Mouse (Mus musculus) brown adipose tissue, adult 24 weeks (tissue): ENCODE measurements around the gene Klf9. TPM values are rescaled to one million over a fixed set of nuclear protein-coding genes. Genes with fewer than 3 reads are reported as not detected.

Experiments used
- H3K27ac ChIP-seq: fragments of 200-500 bp; replicated peaks from 2 replicates; pipeline ENCODE4 v1.5.1; 2012; ENCODE audit warnings: low read depth, mild to moderate bottlenecking, low read length
- H3K4me1 ChIP-seq: fragments of 200-500 bp; 2 replicates; pipeline ENCODE4 v1.6.1; 2012; ENCODE audit warnings: low read length, mixed read lengths; ENCODE audit not compliant: control insufficient read depth, insufficient read depth, insufficient read length
- H3K4me3 ChIP-seq: fragments of 200-500 bp; 2 replicates; pipeline ENCODE4 v1.5.1; 2012; ENCODE audit warnings: low read depth, mild to moderate bottlenecking, low read length, moderate library complexity; ENCODE audit not compliant: insufficient read depth
- polyA plus RNA-seq: library from polyadenylated mRNA; stranded (reverse); fragments of >200 nt; gene quantifications from 2 replicates; pipeline ENCODE4 v1.2.4, GENCODE M21; 2012; ENCODE audit not compliant: missing spikeins, insufficient read depth, insufficient read length

Gene Klf9
- polyA plus RNA-seq, 1 experiment, result 61.4 TPM

DNA sequence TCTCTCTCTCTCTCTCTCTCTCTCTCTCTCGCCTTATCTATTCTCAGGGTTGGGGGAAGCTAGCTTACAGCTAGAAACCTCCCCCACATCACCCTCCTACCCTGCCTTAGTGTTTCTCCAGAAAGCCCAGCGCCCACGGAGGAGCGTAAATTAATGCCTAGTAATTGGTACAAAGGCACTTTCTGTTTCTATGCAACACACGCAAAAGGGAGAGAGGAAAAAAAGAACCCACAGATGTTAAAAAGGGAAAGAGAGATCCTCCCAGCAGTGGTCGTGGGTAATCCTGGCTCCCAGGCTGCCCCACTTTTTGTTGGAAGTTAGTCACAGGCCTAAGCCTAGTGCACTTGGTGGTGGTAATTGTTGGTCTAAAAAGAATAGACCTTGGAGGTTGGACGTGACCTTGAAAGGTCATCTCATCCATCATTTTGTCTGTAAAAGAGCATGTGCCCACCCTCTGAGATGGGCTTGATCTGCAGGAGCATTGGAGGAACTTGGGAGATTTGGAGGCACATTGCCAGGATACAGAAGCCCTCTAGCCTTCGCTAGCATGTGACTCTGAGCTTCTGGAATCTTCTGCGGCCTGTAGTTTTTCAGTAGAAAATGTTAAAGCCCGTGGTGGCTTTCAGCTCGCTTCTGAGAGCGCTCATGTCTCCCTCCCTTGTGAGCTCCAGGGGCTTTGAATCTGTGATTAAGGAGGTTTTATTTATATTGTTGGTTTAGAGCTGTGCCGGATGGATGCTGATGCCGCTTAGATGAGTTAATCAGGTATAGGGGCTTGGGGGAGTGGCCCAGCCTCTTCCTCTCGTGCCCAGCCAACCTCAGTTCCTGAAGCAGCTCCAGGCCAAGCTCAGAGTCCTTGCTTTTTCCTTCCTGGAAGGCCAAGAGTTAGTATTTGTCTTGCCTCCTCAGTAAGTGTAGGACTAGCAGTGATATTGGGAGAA, 6.3 kb downstream of the Klf9 start:
- peaks cover 58% of the 10 kb centered on the region for H3K4me1 ChIP-seq
- peak overlapping the region; percentile 54 for H3K27ac ChIP-seq
- no peak overlapping the region for H3K4me3 ChIP-seq

DNA sequence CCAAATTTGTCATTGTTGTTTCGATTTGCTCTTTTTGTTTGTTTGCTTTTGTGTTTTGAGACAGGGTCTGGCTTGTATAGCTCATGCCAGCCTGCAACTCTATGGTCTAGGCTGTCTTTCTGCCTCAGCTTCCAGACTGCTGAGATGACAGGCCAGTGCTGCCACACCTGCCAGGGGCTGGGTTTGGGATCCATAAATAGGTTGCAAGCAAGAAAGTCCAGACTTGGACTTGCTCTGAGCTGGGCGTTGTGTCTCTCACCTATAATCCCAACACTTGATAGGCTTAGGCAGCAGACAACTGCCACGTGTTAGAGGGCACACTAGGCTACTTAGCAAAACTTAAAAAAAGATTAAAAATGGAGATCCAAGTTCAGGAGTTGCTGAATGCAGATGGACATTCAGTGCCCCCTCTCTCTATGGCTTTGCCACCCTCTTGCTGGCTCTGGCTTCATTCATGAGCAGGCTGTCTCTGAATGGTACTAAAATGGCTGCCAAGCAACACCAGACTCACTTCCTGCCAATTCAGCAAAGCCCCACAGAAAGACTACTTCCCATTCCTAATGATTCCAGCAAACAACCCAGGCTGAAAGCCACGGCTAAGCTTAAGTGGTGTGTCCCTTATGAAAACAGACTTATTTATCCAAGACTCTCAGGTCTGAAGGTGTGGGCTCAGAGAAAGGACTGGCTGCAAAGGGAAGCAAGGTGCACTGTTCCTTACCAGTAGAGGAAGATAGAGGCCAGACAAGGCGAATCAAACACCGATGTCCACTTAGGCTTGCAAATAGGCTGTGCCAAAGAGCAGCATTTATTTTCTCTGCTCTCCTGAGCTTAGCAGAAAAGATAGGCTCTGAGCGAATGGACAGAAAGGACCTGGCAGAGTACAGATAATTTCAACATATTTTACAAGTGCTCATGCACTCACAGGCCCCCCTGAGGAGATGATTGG, 8.7 kb downstream of the Klf9 start:
- peaks cover 73% of the 10 kb centered on the region for H3K4me1 ChIP-seq
- peak overlapping the region; percentile 59 for H3K27ac ChIP-seq
- H3K4me3 ChIP-seq, result no peak overlapping the region

- peaks cover 71% of the 10 kb centered on the region for H3K4me1 ChIP-seq
- H3K27ac ChIP-seq, result peak overlapping the region; percentile 55
- no peak overlapping the region for H3K4me3 ChIP-seq
These were observed 9.7 kb downstream of the Klf9 start for GRCm38 (mm10) chr19:23150556-23151265.

- peak overlapping the region; percentile 28 for H3K4me3 ChIP-seq
- H3K27ac ChIP-seq, result peak overlapping the region; percentile 55
- H3K4me1 ChIP-seq, result peaks cover 63% of the 10 kb centered on the region
These were observed 10.6 kb downstream of the Klf9 start for GRCm38 (mm10) chr19:23151651-23152070.

- H3K27ac ChIP-seq, result no peak overlapping the region
- H3K4me1 ChIP-seq, result peaks cover 59% of the 10 kb centered on the region
- 0 out of 2 replicates have a peak overlapping the region, but pooled peaks have one; percentile 17 for H3K4me3 ChIP-seq
These were observed 11.2 kb downstream of the Klf9 start for GRCm38 (mm10) chr19:23152201-23152640.

- peaks cover 54% of the 10 kb centered on the region for H3K4me1 ChIP-seq
- no peak overlapping the region for H3K4me3 ChIP-seq
- H3K27ac ChIP-seq, result no peak overlapping the region
These were observed 12.0 kb downstream of the Klf9 start for GRCm38 (mm10) chr19:23152771-23153605.

- H3K4me3 ChIP-seq, result no peak overlapping the region
- H3K27ac ChIP-seq, result no peak overlapping the region
- peaks cover 54% of the 10 kb centered on the region for H3K4me1 ChIP-seq
These were observed 12.6 kb downstream of the Klf9 start for GRCm38 (mm10) chr19:23153606-23154127.

DNA sequence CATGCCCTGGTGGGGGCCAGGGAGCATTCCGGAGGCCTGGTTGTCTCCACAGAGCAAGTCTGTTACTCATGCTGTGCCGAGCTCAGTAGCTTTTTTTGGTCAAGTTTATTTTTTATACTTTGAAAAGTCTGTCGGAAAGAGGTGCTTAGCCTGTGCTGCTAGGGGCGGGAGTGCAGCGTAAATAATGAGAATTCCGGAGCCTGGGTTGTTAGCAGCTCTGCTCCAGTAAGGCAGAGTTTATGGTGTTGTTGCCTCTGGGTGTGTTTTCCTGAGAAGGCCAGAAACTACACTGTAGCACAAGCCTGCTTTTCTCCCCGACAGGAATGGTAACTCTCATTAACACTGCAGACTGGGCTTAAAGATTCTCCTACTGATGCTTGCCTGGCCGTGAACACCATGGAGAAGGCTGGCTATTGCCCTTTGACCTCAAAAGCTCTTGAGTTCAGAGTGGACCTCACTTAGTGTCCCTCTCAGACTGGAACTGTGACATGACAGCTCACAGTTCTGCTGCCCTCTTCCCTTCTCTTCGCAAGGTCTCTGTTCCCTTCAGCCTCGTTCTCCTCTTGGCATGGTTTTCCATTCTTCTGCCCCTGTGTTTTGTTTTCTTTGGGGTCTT, 18.9 kb downstream of the Klf9 start:
- no peak overlapping the region for H3K4me3 ChIP-seq
- H3K27ac ChIP-seq, result peak overlapping the region; percentile 22
- H3K4me1 ChIP-seq, result peaks cover 49% of the 10 kb centered on the region

DNA sequence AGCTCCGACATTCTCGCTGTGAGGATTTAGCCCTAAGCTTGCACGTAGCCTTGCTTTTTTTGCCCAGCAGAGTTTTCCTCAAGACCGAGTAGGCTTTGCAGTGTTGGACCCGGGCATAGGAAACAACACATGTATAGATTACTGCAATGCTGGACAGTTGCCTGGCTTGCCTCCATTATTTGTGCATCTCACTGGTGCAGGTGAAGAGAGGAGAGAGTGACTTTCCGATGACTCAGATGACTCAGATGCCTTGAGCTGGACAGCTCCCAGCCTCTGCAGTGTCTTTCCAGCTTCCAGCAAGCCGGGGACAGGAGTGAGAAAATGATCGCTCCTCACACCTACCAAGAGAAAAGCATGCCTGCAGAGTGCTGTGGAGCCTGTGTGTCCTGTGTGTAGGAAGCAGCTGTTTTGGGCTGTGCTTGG, 21.4 kb downstream of the Klf9 start:
- Histone ChIP-seq H3K27ac (no peak overlapping the region), H3K4me3 (no peak overlapping the region), H3K4me1 (peaks cover 43% of the 10 kb centered on the region)

DNA sequence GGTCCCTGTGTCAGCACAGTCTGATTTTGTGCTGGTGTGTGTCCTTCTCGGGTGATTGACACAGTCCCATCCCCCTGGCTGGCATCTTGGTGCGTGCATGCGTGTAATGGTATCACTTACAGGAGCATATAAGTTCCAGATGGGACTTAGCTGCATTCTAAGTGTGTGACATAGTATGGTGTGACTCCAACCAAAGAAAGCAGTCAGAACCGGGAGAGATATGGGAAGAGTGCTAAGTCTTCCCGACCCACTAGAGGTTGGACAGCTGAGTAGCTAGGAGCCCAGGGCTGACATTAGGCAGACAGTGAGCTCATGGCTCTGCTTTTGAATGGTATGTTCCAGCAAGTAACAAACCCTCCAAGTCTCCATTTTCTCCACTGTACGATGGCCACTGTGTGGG, 21.9 kb downstream of the Klf9 start:
- Histone ChIP-seq H3K27ac (no peak overlapping the region), H3K4me3 (no peak overlapping the region)

DNA sequence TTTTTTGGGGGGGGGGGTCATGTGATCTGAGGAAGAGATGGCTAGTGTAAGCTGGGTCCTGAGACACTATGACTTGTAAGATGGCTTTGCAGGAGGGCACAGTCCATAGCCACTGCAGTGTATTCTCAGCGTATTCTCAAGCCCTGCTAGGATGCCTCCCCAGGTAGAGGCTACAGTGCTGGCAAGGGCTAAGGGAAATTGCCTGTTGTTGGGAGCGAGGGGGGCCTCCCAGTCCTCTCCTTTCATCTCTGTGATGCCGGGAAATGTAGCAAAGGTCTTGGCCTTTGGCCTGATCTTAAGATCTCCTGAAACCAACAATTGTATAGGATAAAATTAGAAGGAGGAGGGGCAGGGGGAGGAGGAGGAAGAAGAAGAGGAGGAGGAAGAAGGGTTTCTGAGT, 22.3 kb downstream of the Klf9 start:
- Histone ChIP-seq H3K4me3 (no peak overlapping the region), H3K27ac (0 out of 2 replicates have a peak overlapping the region, but pooled peaks have one; percentile 3), H3K4me1 (peaks cover 43% of the 10 kb centered on the region)

More for the DNA sequence above, 21.9 kb downstream of the Klf9 start:
- peaks cover 43% of the 10 kb centered on the region for H3K4me1 ChIP-seq

DNA sequence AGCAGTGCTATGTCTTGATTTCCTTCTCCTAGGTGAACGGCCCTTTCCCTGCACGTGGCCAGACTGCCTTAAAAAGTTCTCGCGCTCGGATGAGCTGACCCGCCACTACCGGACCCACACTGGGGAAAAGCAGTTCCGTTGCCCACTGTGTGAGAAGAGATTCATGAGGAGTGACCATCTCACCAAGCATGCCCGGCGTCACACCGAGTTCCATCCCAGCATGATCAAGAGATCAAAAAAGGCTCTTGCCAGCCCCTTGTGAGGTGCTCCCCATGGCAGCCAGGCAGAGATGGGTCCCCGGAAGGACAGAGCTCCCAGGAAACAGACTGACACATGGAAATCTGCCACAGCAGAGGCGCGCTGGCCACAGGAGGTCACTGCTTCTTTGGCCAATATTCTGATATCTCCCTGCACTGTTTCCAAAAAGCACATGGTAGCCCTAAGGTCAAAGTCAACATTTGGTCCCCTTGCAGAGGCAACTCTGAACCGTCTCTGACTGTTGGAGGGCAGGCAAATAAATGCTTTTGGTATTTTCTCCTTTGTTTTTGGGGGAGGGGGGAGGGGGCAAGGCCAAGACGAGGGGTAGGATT, 23.7 kb downstream of the Klf9 start:
- H3K4me1 ChIP-seq, result peaks cover 32% of the 10 kb centered on the region
- H3K27ac ChIP-seq, result no peak overlapping the region
- no peak overlapping the region for H3K4me3 ChIP-seq
